Mouse (Mus musculus): ENCODE results near the gene Tac2. TPM values are rescaled to one million over a fixed set of nuclear protein-coding genes. Genes with fewer than 3 reads are reported as not detected.
A peak's percentile ranks its signal among the peaks of the same experiment; 100 is the strongest.

Tac2 gene
- 0.32 TPM in 1 of 2 replicates, not detected in the other for polyA plus RNA-seq (2014; fragmentation: Nextera tagmentation; extraction: Ambion mirVana)

- H3K4me2 ChIP-seq (ENCODE audit: low read depth, low read length), result no peak within 1 kb of the TSS
- H3K9me3 ChIP-seq (ENCODE audit: control insufficient read depth, low read length), result no peaks in the 10 kb centered on the region
- ATAC-seq (ENCODE audit: low read depth), result no peak
Observed at GRCm38 (mm10) chr10:127724178-127724577, at the start of gene Tac2. Gene Tac2 (plus strand): TSS chr10:127724478.

DNA sequence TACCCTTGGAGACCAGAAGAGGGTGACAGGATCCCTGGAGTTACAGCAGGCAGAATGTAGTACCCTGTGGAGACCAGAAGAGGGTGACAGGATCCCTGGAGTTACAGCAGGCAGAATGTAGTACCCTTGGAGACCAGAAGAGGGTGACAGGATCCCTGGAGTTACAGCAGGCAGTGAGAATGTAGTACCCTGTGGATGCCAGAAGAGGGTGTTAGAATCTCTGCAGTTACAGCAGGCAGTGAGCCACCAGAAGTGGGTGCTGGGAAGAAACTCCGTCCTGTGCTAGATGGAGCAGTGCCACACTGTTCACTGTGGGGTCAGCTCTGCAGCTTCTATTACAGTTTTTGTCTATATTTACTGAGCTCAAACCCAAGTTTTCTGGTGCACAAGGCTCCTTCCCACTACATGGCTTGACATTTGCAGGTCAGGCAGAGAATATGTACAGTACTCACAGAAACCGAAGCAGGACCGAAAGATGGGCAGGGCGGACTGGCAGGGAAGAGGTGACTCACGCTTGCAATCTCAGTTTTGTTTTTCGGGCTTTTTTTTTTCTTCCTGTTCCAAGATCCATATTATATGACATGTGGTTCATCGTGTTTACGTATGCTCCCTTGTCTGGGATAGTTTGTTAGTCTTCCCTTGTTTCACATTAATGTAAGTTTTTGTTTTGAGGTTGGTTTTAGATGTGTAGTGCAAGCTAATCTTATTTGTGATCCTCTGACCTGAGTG is 49.3 kb upstream of the Tac2 start:
- Histone ChIP-seq H3K4me1 (ENCODE audit: control insufficient read depth, insufficient read depth, low read length) (peaks cover 4% of the 10 kb centered on the region; the same call in 1 of the 2 replicates), H3K27ac (ENCODE audit: low read depth, low read length) (no peak overlapping the region), H3K27me3 (ENCODE audit: control insufficient read depth, insufficient read depth, low read length) (no peaks in the 10 kb centered on the region), H3K9ac (replicated peaks; ENCODE audit: low read depth, low read length) (no peak overlapping the region), H3K9me3 (ENCODE audit: control insufficient read depth, low read length) (no peaks in the 10 kb centered on the region), H3K4me2 (ENCODE audit: low read depth, low read length) (no peak overlapping the region), H3K4me3 (ENCODE audit: low read depth, low read length) (no peak overlapping the region), H3K36me3 (ENCODE audit: control insufficient read depth, insufficient read depth, low read length) (no peaks in the 10 kb centered on the region)
- peak; percentile 18; the same call in 1 of the 2 replicates for ATAC-seq (ENCODE audit: low read depth)
- WGBS, result 87% methylated on average over 8 of the region's 8 CpGs

More at GRCm38 (mm10) chr10:127724178-127724577, at the start of gene Tac2:
- Histone ChIP-seq H3K27me3 (ENCODE audit: control insufficient read depth, insufficient read depth, low read length) (no peaks in the 10 kb centered on the region), H3K27ac (ENCODE audit: low read depth, low read length) (no peak within 1 kb of the TSS), H3K4me1 (ENCODE audit: control insufficient read depth, insufficient read depth, low read length) (peaks cover 11% of the 10 kb centered on the region; the same call in 1 of the 2 replicates), H3K9ac (replicated peaks; ENCODE audit: low read depth, low read length) (no peak within 1 kb of the TSS), H3K36me3 (ENCODE audit: control insufficient read depth, insufficient read depth, low read length) (no peaks in the 10 kb centered on the region), H3K4me3 (ENCODE audit: low read depth, low read length) (no peak within 1 kb of the TSS)
- WGBS, result 90% methylated on average over 3 of the region's 3 CpGs

DNA sequence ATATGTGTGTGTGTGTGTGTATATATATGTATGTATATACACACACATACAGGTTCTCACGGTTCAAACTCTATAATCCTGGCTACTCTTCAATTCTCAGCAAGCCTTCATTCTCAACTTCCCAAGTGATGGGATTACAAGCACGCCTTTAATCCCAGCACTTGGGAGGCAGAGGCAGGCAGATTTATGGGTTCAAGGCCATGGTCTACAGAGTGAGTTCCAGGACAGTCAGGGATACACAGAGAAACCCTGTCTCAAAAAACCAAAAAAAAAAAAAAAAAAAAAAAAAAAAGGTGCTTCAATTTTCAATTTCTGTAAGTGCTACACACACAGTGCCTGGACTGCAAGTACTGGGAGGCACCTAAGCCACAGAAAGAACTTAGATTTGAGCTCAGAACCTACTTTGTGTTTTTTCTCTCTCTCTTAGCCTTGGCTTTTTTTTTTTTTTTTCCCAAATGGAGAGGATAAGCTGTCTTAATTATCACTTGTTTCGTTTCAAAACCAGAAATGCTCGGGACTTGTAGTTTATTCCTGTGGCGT is 48.3 kb upstream of the Tac2 start:
- 57% methylated on average over 5 of the region's 5 CpGs for WGBS
- ATAC-seq (ENCODE audit: low read depth), result no peak
- H3K9ac ChIP-seq (replicated peaks; ENCODE audit: low read depth, low read length), result peak overlapping the region; percentile 41; the same call in 1 of the 2 replicates

GRCm38 (mm10) chr10:127676691-127677548 is 47.4 kb upstream of the Tac2 start:
- H3K9me3 ChIP-seq (ENCODE audit: control insufficient read depth, low read length), result no peaks in the 10 kb centered on the region

More for the DNA sequence above, 48.3 kb upstream of the Tac2 start:
- Histone ChIP-seq H3K36me3 (ENCODE audit: control insufficient read depth, insufficient read depth, low read length) (no peaks in the 10 kb centered on the region), H3K27ac (ENCODE audit: low read depth, low read length) (peak overlapping the region; percentile 67), H3K9me3 (ENCODE audit: control insufficient read depth, low read length) (no peaks in the 10 kb centered on the region), H3K27me3 (ENCODE audit: control insufficient read depth, insufficient read depth, low read length) (no peaks in the 10 kb centered on the region), H3K4me3 (ENCODE audit: low read depth, low read length) (peak overlapping the region; percentile 61), H3K4me1 (ENCODE audit: control insufficient read depth, insufficient read depth, low read length) (peaks cover 4% of the 10 kb centered on the region; the same call in 1 of the 2 replicates), H3K4me2 (ENCODE audit: low read depth, low read length) (peak overlapping the region; percentile 61)

DNA sequence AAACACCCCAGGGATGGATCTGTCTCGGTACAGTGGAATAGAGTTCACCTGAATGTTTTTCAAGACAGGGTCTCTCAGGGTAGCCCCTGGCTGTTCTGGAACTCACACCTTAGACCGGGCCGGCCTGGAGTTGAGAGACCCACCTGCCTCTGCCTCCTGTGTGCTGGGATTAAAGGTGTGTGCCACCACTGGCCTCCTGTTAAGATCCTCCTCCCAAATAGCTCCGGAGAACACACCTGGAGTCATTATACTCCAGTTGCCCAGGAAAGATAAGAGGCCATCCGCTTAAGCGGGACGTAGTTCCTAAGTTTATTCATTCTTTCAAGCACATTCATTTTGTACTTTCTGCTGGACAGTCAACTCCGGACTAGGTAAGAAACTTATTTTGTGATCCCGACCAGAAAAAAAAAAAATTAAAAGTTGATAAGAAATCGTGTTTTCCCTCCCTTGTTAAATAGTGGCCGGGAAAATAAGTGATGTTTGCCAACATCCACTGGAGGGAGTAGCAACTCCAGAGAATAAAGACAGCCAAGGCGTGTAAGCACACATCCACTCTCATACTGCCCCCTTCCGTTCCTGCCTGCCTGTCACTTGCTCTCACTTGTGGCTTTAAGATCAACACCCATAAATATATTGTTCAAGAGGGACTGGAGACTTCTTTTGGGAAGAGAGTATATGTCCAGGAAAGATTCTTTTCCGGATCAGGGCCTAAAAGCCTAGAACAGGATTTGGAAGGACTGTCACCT is 46.5 kb upstream of the Tac2 start:
- peak overlapping the region; percentile 64; the same call in 1 of the 2 replicates for H3K9ac ChIP-seq (replicated peaks; ENCODE audit: low read depth, low read length)
- WGBS, result 16% methylated on average over 14 of the region's 14 CpGs
- ATAC-seq (ENCODE audit: low read depth), result no peak
- no peaks in the 10 kb centered on the region for H3K36me3 ChIP-seq (ENCODE audit: control insufficient read depth, insufficient read depth, low read length)
- H3K9me3 ChIP-seq (ENCODE audit: control insufficient read depth, low read length), result no peaks in the 10 kb centered on the region
- peak overlapping the region; percentile 61 for H3K4me3 ChIP-seq (ENCODE audit: low read depth, low read length)
- H3K4me1 ChIP-seq (ENCODE audit: control insufficient read depth, insufficient read depth, low read length), result peaks cover 4% of the 10 kb centered on the region; the same call in 1 of the 2 replicates
- peak overlapping the region; percentile 93 for H3K4me2 ChIP-seq (ENCODE audit: low read depth, low read length)
- no peak overlapping the region for H3K27ac ChIP-seq (ENCODE audit: low read depth, low read length)
- no peaks in the 10 kb centered on the region for H3K27me3 ChIP-seq (ENCODE audit: control insufficient read depth, insufficient read depth, low read length)

More at GRCm38 (mm10) chr10:127676691-127677548, 47.4 kb upstream of the Tac2 start:
- Histone ChIP-seq H3K4me3 (ENCODE audit: low read depth, low read length) (peak overlapping the region; percentile 61), H3K4me1 (ENCODE audit: control insufficient read depth, insufficient read depth, low read length) (peaks cover 4% of the 10 kb centered on the region; the same call in 1 of the 2 replicates), H3K9ac (replicated peaks; ENCODE audit: low read depth, low read length) (peak overlapping the region; percentile 64), H3K27ac (ENCODE audit: low read depth, low read length) (peak overlapping the region; percentile 67), H3K36me3 (ENCODE audit: control insufficient read depth, insufficient read depth, low read length) (no peaks in the 10 kb centered on the region), H3K27me3 (ENCODE audit: control insufficient read depth, insufficient read depth, low read length) (no peaks in the 10 kb centered on the region), H3K4me2 (ENCODE audit: low read depth, low read length) (peak overlapping the region; percentile 93)
- peak; percentile 95 for ATAC-seq (ENCODE audit: low read depth)
- under 1% methylated on average over 64 of the region's 71 CpGs for WGBS

DNA sequence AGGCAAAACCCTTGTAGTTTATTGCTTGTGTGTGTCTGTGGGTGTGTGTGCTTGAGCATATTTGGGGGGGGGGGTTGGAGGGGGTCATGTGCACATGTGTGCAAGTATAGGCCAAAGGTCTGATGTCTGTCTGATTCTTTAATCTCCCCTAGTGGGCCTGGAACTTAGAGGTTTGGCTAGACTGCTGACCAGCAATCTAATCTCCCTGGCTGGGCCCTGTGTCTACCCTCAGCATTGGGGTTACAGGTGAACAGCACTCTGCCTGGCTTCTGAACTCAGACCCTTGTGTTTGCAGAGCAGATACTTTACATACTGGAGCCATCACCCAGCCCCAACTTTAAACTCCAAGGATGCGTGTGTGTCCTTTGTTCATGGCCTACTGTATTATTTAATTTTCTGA is 45.1 kb upstream of the Tac2 start:
- Histone ChIP-seq H3K4me2 (ENCODE audit: low read depth, low read length) (no peak overlapping the region), H3K36me3 (ENCODE audit: control insufficient read depth, insufficient read depth, low read length) (no peaks in the 10 kb centered on the region), H3K27me3 (ENCODE audit: control insufficient read depth, insufficient read depth, low read length) (no peaks in the 10 kb centered on the region), H3K4me1 (ENCODE audit: control insufficient read depth, insufficient read depth, low read length) (peaks cover 4% of the 10 kb centered on the region; the same call in 1 of the 2 replicates), H3K9ac (replicated peaks; ENCODE audit: low read depth, low read length) (0 out of 2 replicates have a peak overlapping the region, but pooled peaks have one; percentile 11), H3K4me3 (ENCODE audit: low read depth, low read length) (no peak overlapping the region), H3K27ac (ENCODE audit: low read depth, low read length) (no peak overlapping the region), H3K9me3 (ENCODE audit: control insufficient read depth, low read length) (no peaks in the 10 kb centered on the region)
- WGBS, result 83% methylated on average over 1 of the region's 1 CpGs
- no peak for ATAC-seq (ENCODE audit: low read depth)

DNA sequence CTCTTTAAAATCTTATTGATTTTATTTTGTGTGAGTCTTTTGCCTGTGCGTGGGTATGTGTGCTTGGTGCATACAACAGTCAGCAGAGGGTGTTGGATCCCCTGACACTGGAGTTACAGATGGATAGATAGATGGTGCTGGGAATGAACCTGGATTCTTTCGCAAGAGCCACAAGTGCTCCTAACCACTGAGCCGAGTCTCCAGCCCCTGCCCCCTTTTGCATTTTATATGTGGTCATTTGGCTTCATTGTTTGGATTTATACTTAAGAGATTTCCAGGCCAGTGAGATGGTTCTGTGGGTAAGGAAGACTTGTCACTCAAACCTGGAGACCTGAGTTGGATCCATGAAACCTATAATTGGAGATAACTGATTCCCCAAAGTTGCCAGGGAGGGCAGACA is 44.4 kb upstream of the Tac2 start:
- Histone ChIP-seq H3K27ac (ENCODE audit: low read depth, low read length) (no peak overlapping the region), H3K4me3 (ENCODE audit: low read depth, low read length) (no peak overlapping the region), H3K36me3 (ENCODE audit: control insufficient read depth, insufficient read depth, low read length) (no peaks in the 10 kb centered on the region), H3K4me1 (ENCODE audit: control insufficient read depth, insufficient read depth, low read length) (peaks cover 4% of the 10 kb centered on the region; the same call in 1 of the 2 replicates), H3K4me2 (ENCODE audit: low read depth, low read length) (no peak overlapping the region), H3K9me3 (ENCODE audit: control insufficient read depth, low read length) (no peaks in the 10 kb centered on the region), H3K27me3 (ENCODE audit: control insufficient read depth, insufficient read depth, low read length) (no peaks in the 10 kb centered on the region), H3K9ac (replicated peaks; ENCODE audit: low read depth, low read length) (no peak overlapping the region)
- ATAC-seq (ENCODE audit: low read depth), result no peak
- 93% methylated on average over 3 of the region's 3 CpGs for WGBS

DNA sequence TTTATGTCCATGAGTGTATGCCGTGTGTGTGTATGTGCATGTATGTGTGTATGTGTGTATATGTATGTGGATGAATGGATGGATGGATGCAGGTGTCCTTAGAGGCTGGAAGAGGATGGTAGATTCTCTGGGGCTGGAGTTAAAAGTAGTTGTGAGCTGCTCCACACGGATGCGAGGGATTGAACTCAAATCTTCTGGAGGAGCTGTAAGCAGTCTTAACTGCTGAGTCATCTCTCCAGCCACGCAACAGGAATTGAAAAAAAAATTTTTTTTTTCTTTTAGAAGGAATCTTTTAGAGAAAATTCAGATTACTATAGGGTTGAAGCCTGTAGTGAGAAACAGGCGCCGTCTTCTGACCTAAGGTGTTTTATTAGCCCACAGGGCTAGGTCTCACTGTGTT is 41.4 kb upstream of the Tac2 start:
- no peak overlapping the region for H3K4me3 ChIP-seq (ENCODE audit: low read depth, low read length)
- no peaks in the 10 kb centered on the region for H3K36me3 ChIP-seq (ENCODE audit: control insufficient read depth, insufficient read depth, low read length)
- no peak overlapping the region for H3K27ac ChIP-seq (ENCODE audit: low read depth, low read length)
- 96% methylated on average over 6 of the region's 6 CpGs for WGBS
- no peaks in the 10 kb centered on the region for H3K27me3 ChIP-seq (ENCODE audit: control insufficient read depth, insufficient read depth, low read length)
- ATAC-seq (ENCODE audit: low read depth), result no peak
- H3K4me1 ChIP-seq (ENCODE audit: control insufficient read depth, insufficient read depth, low read length), result no peaks in the 10 kb centered on the region
- no peaks in the 10 kb centered on the region for H3K9me3 ChIP-seq (ENCODE audit: control insufficient read depth, low read length)
- no peak overlapping the region for H3K9ac ChIP-seq (replicated peaks; ENCODE audit: low read depth, low read length)
- H3K4me2 ChIP-seq (ENCODE audit: low read depth, low read length), result no peak overlapping the region

All from neural tube, embryonic 14.5 days (tissue).